Mouse (Mus musculus): ENCODE data around the gene Fbln5. TPM values are rescaled to one million over a fixed set of nuclear protein-coding genes. Genes with fewer than 3 reads are reported as not detected.

Fbln5 gene
- total RNA-seq, 4 experiments from 2014 or later = 37.6 to 66.7 (median 58.3) TPM

DNA sequence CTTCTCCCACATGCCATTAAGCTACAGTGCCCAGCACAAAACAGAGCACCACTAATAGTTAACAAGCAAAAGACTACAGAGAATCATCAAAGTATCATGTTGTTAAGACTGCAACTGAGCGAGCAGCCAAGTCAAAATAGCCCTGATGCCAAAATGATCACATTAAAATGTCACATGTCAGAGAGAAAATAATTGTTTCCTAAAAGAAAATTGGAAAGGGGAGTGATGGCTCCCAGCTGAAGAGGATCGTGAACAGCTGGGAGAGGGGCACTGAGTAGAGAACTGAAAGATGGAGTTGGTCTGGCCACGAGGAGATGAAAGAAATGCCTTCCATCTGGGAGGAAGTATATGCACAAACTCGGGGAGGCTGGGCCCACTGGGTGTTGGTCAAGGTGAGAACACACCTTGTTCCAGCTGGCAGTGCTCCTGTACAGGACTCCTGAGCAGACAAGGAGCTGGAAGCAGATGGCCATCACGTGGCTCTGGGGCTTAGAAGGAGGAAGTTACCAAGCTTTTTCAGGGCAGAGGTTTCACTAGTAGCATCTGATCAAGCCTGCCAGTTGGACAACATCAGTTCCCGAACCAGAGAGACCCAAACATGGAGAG, 59.3 kb downstream of the Fbln5 start:
- DNase-seq = no peak

GRCm38 (mm10) chr12:101758698-101759097, 60.2 kb downstream of the Fbln5 start:
- DNase-seq = no peak

GRCm38 (mm10) chr12:101742375-101742774, 76.5 kb downstream of the Fbln5 start:
- no peak for DNase-seq

DNA sequence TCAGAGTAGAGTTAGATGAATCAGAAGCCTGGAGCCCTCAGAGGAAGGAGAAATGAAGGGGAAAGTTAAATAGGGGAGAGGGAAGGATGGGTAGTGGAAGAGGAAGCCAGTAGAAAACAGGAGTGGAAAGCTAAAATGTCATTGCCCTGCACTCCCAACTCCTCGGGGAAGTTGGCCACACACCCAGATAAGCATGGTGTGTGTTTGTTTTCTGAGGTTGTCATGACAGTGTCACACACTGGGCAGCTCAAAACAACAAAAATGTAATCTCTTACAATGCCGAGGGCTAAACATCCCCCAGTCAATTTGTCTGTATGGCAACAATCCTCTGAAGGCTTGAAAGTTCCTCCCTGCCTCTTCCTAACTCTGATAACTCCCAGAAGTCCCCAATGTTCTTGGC, 78.4 kb downstream of the Fbln5 start:
- no peak for DNase-seq

GRCm38 (mm10) chr12:101740045-101740444, 78.8 kb downstream of the Fbln5 start:
- DNase-seq = no peak

- no peak for DNase-seq
These were observed 100.1 kb downstream of the Fbln5 start for GRCm38 (mm10) chr12:101718755-101719150.

DNA sequence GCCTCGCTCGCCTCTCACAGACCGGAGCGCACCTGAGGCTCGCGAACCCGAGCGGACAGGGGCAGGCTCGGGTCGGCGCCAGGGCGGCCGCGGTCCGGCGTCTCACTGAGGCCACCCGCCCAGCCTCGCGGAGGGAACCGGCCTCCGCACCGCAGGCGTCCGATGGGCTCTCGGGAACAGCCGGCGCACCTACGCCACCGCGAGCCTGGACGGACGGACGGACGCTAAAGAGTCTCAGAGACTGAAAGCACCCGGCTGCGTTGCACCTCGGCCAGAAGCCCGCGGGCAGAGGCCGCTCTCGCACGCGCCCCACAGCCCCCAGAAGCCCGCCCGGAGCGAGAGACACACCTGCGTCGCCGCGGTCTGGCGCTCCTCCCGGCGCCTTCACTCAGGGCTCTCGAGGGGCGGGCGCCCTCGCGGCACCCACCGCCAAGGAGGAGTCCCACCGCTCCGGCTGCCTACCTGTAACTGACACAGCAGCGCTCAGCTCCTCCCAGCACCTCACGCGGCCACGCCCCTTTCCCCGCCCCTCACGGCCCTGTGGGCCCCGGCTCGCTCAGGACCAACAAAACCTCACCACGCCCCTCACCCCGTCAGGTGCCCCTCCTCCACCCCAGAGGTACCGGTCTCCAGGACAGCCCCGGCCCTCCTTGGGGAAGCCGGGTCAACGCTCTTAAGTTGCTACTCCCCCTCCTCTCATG, 100.7 kb downstream of the Fbln5 start, which contains the start of gene Tc2n:
TSS of gene Tc2n (minus strand) at position 470 of the 701 bp plus-strand sequence.
- DNase-seq = peak; percentile 60

- DNase-seq = no peak
These were observed 119.7 kb downstream of the Fbln5 start for GRCm38 (mm10) chr12:101699176-101699575.

Other genes with a start within 250 kb of the Fbln5 start
- gene Tc2n, start 100.5 kb downstream of the Fbln5 start, total RNA-seq (2022) = 1 to 10 TPM in 3 of 4 experiments, under 1 TPM in 1; 0.80 to 1.8 (median 1.5) TPM
- gene Trip11, start 94.2 kb upstream of the Fbln5 start, total RNA-seq (2022) = 10 to 100 TPM; 38.7 to 43.5 (median 39.6) TPM
- 10 to 100 TPM; 17.7 to 24.6 (median 20.9) TPM for gene Atxn3, start 139.2 kb upstream of the Fbln5 start, total RNA-seq (2022)
- 10 to 100 TPM; 33.5 to 39.0 (median 37.2) TPM for gene Cpsf2, start 156.9 kb upstream of the Fbln5 start, total RNA-seq (2022)

Data from adrenal gland, adult 8-10 months (tissue).